Mouse (Mus musculus): ENCODE measurements around the gene Lta. TPM values are rescaled to one million over a fixed set of nuclear protein-coding genes. Genes with fewer than 3 reads are reported as not detected.
A peak's percentile ranks its signal among the peaks of the same experiment; 100 is the strongest.

Gene Lta
- polyA plus RNA-seq, 1 experiment from 2014 or later = not detected

DNA sequence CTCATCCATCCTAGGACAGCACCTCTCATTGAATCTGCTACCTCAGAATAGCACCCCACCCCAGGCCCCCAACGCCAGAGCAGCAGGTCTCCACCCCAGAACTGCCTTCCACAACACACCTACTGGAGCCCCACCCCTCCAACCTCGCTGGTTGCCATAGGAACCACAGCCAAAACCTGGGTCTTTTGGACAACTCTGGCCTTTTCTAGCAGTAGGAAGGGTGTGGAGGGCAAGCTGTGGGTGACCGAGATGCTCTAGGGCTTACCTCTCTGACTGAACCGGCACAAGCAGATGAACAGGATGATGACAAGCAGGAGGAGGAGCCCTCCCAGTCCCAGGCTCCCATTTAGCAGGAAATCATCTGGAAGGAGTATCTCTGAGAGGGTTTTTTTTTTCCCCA is 18.5 kb downstream of the Lta start:
- peak overlapping the region; percentile 67 for H3K4me2 ChIP-seq
- no peaks in the 10 kb centered on the region for H3K9me3 ChIP-seq (ENCODE audit: control insufficient read depth, low read length)
- ATAC-seq (replicated peaks; ENCODE audit: low FRiP score) (no peak; the same call in 1 of the 2 replicates), DNase-seq (ENCODE audit: low spot score) (no peak)
- H3K4me1 ChIP-seq (replicated peaks; ENCODE audit: control insufficient read depth, insufficient read depth, low read length) = peaks cover 14% of the 10 kb centered on the region
- H3K27ac ChIP-seq (ENCODE audit: low read depth, low read length) = peak overlapping the region; percentile 81
- no peaks in the 10 kb centered on the region for H3K27me3 ChIP-seq (replicated peaks; ENCODE audit: control insufficient read depth, insufficient read depth, low read length)
- H3K9ac ChIP-seq (ENCODE audit: low read depth, low read length) = peak overlapping the region; percentile 60
- H3K36me3 ChIP-seq (ENCODE audit: control insufficient read depth, insufficient read depth, low read length) = no peaks in the 10 kb centered on the region
- peak overlapping the region; percentile 58 for H3K4me3 ChIP-seq (ENCODE audit: low read depth, low read length)
- WGBS = 3% methylated on average over 4 of the region's 4 CpGs

DNA sequence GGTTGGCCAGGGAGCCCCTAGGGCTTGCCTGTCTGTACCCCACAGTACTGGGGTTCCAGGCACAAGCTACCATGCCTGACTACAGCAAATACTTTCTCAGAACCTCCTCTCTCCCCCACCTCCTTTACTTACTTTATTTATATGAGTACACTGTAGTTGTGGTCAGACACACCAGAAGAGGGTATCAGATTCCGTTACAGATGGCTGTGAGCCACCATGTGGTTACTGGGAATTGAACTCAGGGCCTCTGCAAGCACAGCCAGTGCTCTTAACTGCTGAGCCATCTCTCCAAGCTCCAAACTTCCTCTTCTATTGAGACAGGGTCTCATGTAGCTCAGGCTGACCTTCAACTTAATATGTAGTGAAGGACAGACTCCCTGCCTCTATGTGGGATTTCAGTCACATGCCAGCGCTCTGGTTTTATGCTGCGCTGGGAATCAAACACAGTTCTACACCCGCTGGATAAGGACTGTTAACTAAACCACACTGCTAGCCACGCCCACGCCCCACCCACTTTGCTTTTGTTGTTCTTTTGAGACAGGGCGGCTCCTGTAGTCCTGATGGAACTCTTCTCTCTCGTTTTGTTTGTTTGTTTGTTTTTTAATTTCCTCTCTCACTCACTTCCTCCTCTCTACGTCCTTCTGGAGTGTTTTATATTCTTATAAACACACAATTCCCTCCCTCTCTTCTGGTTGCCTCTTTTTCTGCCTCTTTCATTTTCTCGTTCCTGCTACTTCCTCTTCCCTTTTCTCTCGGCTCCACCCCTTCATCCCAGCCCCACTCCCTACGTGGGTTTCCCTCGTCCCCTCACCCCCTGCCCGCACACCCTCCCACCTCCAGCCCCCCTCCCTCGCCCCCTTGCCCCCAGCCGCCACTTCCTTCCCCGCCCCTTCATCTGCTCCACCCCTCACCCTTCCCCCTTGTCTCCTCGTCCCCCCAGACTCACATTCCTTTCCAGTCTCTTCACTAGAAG is 19.2 kb downstream of the Lta start:
- H3K27ac ChIP-seq (ENCODE audit: low read depth, low read length) = peak overlapping the region; percentile 81
- WGBS = under 1% methylated on average over 18 of the region's 18 CpGs
- H3K4me2 ChIP-seq = peak overlapping the region; percentile 67
- DNase-seq (ENCODE audit: low spot score) = peak; percentile 75
- H3K9me3 ChIP-seq (ENCODE audit: control insufficient read depth, low read length) = no peaks in the 10 kb centered on the region
- peak overlapping the region; percentile 58 for H3K4me3 ChIP-seq (ENCODE audit: low read depth, low read length)
- H3K4me1 ChIP-seq (replicated peaks; ENCODE audit: control insufficient read depth, insufficient read depth, low read length) = peaks cover 14% of the 10 kb centered on the region
- H3K27me3 ChIP-seq (replicated peaks; ENCODE audit: control insufficient read depth, insufficient read depth, low read length) = no peaks in the 10 kb centered on the region
- no peaks in the 10 kb centered on the region for H3K36me3 ChIP-seq (ENCODE audit: control insufficient read depth, insufficient read depth, low read length)
- H3K9ac ChIP-seq (ENCODE audit: low read depth, low read length) = peak overlapping the region; percentile 60
- ATAC-seq (replicated peaks; ENCODE audit: low FRiP score) = peak; percentile 67; the same call in 1 of the 2 replicates

DNA sequence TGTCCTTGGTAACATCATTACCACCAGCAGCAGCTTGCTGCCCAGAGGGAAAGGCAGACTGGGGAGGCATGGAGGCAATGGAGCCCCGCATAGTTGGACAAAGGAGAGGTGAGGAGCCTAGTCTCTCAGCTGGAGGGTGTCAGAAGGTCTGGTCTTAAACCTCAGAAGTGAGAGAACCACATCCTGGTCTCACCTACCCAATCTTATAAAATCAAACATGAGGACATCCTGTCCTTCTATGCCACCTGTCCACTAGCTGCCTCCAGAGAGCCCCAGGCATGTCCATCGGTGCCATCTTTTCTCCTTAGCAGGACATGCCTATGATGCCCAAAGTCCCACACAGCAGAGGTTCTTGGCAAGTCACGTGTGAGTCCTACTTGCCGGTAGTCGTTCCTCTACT is 25.1 kb downstream of the Lta start:
- H3K4me3 ChIP-seq (ENCODE audit: low read depth, low read length) = no peak overlapping the region
- H3K9me3 ChIP-seq (ENCODE audit: control insufficient read depth, low read length) = no peaks in the 10 kb centered on the region
- no peak for ATAC-seq (replicated peaks; ENCODE audit: low FRiP score)
- H3K4me1 ChIP-seq (replicated peaks; ENCODE audit: control insufficient read depth, insufficient read depth, low read length) = 0 out of 2 replicates have a peak, but pooled peaks cover 2% of the 10 kb centered on the region
- H3K27me3 ChIP-seq (replicated peaks; ENCODE audit: control insufficient read depth, insufficient read depth, low read length) = no peaks in the 10 kb centered on the region
- H3K36me3 ChIP-seq (ENCODE audit: control insufficient read depth, insufficient read depth, low read length) = no peaks in the 10 kb centered on the region
- WGBS = 76% methylated on average over 5 of the region's 5 CpGs
- H3K27ac ChIP-seq (ENCODE audit: low read depth, low read length) = no peak overlapping the region
- no peak overlapping the region for H3K9ac ChIP-seq (ENCODE audit: low read depth, low read length)
- no peak overlapping the region for H3K4me2 ChIP-seq
- DNase-seq (ENCODE audit: low spot score) = no peak

DNA sequence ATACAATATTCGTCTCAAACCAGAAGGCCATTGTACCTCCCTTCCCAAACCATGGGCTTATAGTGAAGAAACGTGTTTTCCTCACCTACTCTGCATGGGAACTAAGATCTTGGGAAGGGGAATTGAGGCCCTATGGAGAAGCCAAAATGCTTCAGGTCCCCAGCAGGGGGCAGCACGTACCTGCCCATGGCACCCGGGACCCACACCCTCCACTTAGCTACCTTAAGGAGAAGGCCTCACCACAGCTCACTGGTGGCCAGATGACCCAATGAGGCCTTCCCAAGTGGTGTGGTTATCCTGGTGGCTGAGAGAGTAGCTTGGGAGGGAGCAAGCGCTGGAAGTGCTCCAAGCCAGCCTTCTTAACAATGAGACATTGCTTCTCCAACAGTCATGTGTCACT is 26.6 kb downstream of the Lta start:
- ATAC-seq (replicated peaks; ENCODE audit: low FRiP score) (peak; percentile 76), DNase-seq (ENCODE audit: low spot score) (peak; percentile 65)
- H3K4me1 ChIP-seq (replicated peaks; ENCODE audit: control insufficient read depth, insufficient read depth, low read length) = 0 out of 2 replicates have a peak, but pooled peaks cover 2% of the 10 kb centered on the region
- no peak overlapping the region for H3K4me3 ChIP-seq (ENCODE audit: low read depth, low read length)
- no peak overlapping the region for H3K27ac ChIP-seq (ENCODE audit: low read depth, low read length)
- no peaks in the 10 kb centered on the region for H3K9me3 ChIP-seq (ENCODE audit: control insufficient read depth, low read length)
- no peak overlapping the region for H3K4me2 ChIP-seq
- no peaks in the 10 kb centered on the region; the same call in 1 of the 2 replicates for H3K27me3 ChIP-seq (replicated peaks; ENCODE audit: control insufficient read depth, insufficient read depth, low read length)
- 10% methylated on average over 5 of the region's 5 CpGs for WGBS
- H3K9ac ChIP-seq (ENCODE audit: low read depth, low read length) = no peak overlapping the region
- no peaks in the 10 kb centered on the region for H3K36me3 ChIP-seq (ENCODE audit: control insufficient read depth, insufficient read depth, low read length)

DNA sequence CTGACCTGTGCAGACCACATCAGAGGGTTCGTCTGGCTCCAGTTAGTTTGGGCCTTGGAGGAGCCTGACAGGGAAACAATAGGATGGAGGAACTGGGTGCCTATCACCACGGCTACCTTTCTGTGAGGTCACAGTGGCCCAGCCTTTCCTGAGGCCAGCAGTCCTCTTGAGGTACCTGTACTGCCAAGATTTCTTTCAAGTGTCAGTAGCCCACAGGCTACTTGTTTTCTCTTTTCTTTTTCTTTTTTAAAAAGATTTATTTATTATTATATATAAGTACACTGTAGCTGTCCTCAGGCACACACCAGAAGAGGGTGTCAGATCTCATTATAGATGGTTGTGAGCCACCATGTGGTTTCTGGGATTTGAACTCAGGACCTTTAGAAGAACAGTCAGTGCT is 29.2 kb downstream of the Lta start, which contains the start of gene Aif1:
Gene Aif1, minus strand, starts transcription at position 101 of the 400 bp plus-strand sequence.
- DNase-seq (ENCODE audit: low spot score) (no peak), ATAC-seq (replicated peaks; ENCODE audit: low FRiP score) (no peak)
- 59% methylated on average over 2 of the region's 2 CpGs for WGBS
- no peak within 1 kb of the TSS for H3K4me3 ChIP-seq (ENCODE audit: low read depth, low read length)
- no peak within 1 kb of the TSS for H3K4me2 ChIP-seq
- H3K4me1 ChIP-seq (replicated peaks; ENCODE audit: control insufficient read depth, insufficient read depth, low read length) = 0 out of 2 replicates have a peak, but pooled peaks cover 2% of the 10 kb centered on the region
- H3K9ac ChIP-seq (ENCODE audit: low read depth, low read length) = no peak within 1 kb of the TSS
- no peaks in the 10 kb centered on the region for H3K9me3 ChIP-seq (ENCODE audit: control insufficient read depth, low read length)
- no peaks in the 10 kb centered on the region for H3K36me3 ChIP-seq (ENCODE audit: control insufficient read depth, insufficient read depth, low read length)
- no peaks in the 10 kb centered on the region; the same call in 1 of the 2 replicates for H3K27me3 ChIP-seq (replicated peaks; ENCODE audit: control insufficient read depth, insufficient read depth, low read length)
- no peak within 1 kb of the TSS for H3K27ac ChIP-seq (ENCODE audit: low read depth, low read length)

DNA sequence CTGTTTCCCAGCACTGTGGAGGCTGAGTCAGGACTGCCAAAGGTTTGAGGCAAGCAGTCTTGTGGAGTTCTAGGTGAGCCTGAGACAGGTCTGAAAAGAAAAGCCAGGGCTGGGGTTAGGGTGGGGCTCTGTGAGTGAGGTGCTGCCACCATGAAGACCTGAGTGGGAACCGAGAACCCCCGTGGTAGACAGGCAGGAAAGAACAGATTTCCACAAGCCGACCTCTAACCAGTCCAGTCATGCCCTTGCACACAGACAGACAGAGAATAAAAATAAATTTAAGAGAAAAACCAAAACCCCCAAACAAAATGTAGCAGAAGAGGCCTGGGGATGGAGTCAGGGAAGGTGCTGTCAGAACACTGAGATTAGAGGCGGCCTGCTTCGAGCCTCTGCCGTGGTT is 29.8 kb downstream of the Lta start:
- Histone ChIP-seq H3K4me3 (ENCODE audit: low read depth, low read length) (no peak overlapping the region), H3K27me3 (replicated peaks; ENCODE audit: control insufficient read depth, insufficient read depth, low read length) (no peaks in the 10 kb centered on the region; the same call in 1 of the 2 replicates), H3K4me1 (replicated peaks; ENCODE audit: control insufficient read depth, insufficient read depth, low read length) (0 out of 2 replicates have a peak, but pooled peaks cover 2% of the 10 kb centered on the region), H3K4me2 (no peak overlapping the region), H3K36me3 (ENCODE audit: control insufficient read depth, insufficient read depth, low read length) (no peaks in the 10 kb centered on the region), H3K27ac (ENCODE audit: low read depth, low read length) (no peak overlapping the region), H3K9me3 (ENCODE audit: control insufficient read depth, low read length) (no peaks in the 10 kb centered on the region), H3K9ac (ENCODE audit: low read depth, low read length) (no peak overlapping the region)
- WGBS = 78% methylated on average over 6 of the region's 6 CpGs
- ATAC-seq (replicated peaks; ENCODE audit: low FRiP score) = no peak
- DNase-seq (ENCODE audit: low spot score) = no peak

DNA sequence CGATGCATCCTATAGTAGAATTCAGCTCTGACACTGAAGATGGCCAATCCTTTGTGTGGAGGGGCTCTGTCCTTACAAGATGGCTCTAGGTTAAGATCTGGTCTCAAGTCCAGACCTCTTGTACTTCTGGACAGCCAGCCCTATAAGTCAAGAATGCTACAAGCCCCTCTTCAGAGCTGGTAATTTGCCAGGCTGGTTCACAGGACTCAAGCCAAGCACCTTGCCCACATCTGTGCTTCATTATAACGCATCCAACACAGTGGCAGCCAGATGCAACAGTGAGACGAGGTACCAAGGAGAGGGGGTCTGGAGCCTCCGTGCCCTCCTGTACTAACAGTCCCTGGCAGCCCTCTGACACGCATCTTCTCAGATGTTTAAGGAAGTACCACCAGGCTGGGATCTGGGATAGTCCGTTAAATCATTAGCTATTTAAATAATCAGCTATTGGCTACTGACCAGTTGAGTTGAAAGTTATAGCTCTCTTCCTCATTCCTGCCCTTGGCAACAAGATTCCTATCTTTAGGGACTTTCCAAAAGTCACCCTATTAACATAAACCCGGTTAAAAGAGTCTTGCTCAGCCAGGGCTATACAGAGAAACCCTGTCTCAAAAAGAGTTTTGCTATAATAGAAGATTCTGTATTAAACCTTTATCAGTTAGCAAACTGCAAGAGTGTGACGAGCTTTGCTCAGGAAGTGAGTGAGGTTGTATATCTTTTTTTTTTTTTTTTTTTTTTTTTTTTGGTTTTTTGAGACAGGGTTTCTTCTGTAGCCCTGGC is 30.8 kb downstream of the Lta start:
- H3K36me3 ChIP-seq (ENCODE audit: control insufficient read depth, insufficient read depth, low read length) = no peaks in the 10 kb centered on the region
- 0 out of 2 replicates have a peak, but pooled peaks cover 2% of the 10 kb centered on the region for H3K4me1 ChIP-seq (replicated peaks; ENCODE audit: control insufficient read depth, insufficient read depth, low read length)
- H3K27me3 ChIP-seq (replicated peaks; ENCODE audit: control insufficient read depth, insufficient read depth, low read length) = no peaks in the 10 kb centered on the region; the same call in 1 of the 2 replicates
- no peak overlapping the region for H3K27ac ChIP-seq (ENCODE audit: low read depth, low read length)
- no peak overlapping the region for H3K9ac ChIP-seq (ENCODE audit: low read depth, low read length)
- WGBS = 62% methylated on average over 8 of the region's 8 CpGs
- no peak overlapping the region for H3K4me3 ChIP-seq (ENCODE audit: low read depth, low read length)
- no peaks in the 10 kb centered on the region for H3K9me3 ChIP-seq (ENCODE audit: control insufficient read depth, low read length)
- no peak for DNase-seq (ENCODE audit: low spot score)
- no peak for ATAC-seq (replicated peaks; ENCODE audit: low FRiP score)
- H3K4me2 ChIP-seq = no peak overlapping the region

DNA sequence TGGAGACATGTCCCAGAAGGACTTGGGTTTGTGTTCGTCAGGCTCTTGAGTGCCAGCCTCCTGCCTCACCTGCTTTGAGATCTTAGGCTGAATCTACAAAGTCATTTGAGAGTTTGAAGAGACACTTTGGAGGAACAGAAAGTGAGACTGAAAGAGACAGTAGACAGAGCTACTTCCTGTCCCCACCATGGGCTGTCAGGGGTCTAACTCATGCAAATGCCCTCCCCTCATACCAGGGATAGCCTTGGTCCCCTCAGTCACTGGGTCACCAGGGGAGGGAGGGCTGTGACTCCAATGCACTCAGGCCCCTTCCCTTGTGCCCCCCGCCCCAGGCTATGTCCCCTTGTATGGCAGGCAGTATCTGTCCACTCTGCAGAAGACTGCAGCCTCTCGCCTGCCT is 31.8 kb downstream of the Lta start:
- H3K9me3 ChIP-seq (ENCODE audit: control insufficient read depth, low read length) = no peaks in the 10 kb centered on the region
- ATAC-seq (replicated peaks; ENCODE audit: low FRiP score) = no peak
- no peaks in the 10 kb centered on the region for H3K36me3 ChIP-seq (ENCODE audit: control insufficient read depth, insufficient read depth, low read length)
- H3K4me2 ChIP-seq = no peak overlapping the region
- no peaks in the 10 kb centered on the region; the same call in 1 of the 2 replicates for H3K27me3 ChIP-seq (replicated peaks; ENCODE audit: control insufficient read depth, insufficient read depth, low read length)
- 71% methylated on average over 3 of the region's 3 CpGs for WGBS
- no peaks in the 10 kb centered on the region for H3K4me1 ChIP-seq (replicated peaks; ENCODE audit: control insufficient read depth, insufficient read depth, low read length)
- H3K27ac ChIP-seq (ENCODE audit: low read depth, low read length) = no peak overlapping the region
- no peak overlapping the region for H3K4me3 ChIP-seq (ENCODE audit: low read depth, low read length)
- no peak overlapping the region for H3K9ac ChIP-seq (ENCODE audit: low read depth, low read length)
- no peak for DNase-seq (ENCODE audit: low spot score)
